Mouse (Mus musculus): ENCODE measurements around the gene Tmem200c. TPM values are rescaled to one million over a fixed set of nuclear protein-coding genes. Genes with fewer than 3 reads are reported as not detected.

The Tmem200c gene
- polyA plus RNA-seq, 1 experiment from 2014 or later, result not detected

DNA sequence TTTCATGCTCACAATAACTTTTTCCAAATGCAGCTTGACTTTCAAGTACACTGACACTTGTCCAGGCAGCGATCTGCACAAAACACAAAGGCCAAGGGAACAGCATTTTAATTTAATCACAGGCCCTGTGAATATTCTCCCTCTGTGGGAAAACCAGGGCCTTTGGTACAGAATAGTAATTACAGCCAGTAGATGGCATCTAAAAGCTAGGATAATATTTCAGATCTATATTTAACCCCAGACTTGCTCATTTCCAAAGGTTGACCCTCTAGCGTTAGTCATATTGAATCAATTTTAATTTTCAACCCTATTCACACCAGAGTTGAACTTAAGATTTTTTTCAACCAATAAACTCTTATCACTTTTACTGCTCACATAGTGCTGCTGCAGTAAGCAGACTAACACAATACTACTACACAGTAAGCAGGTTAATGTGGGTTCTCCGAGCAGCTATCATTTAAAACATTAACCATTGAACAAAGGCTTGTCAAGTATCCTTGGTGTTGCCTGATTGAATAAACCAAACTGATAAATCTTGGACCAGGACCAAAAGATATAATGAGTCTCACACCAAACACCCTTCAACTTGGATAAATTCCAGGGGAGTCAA is 57.2 kb downstream of the Tmem200c start:
- Histone ChIP-seq H3K36me3 (ENCODE audit: insufficient read depth, low read length) (no peaks in the 10 kb centered on the region), H3K9me3 (ENCODE audit: low read length) (no peaks in the 10 kb centered on the region), H3K27me3 (replicated peaks; ENCODE audit: insufficient read depth, low read length) (no peaks in the 10 kb centered on the region), H3K27ac (ENCODE audit: low read length) (no peak overlapping the region), H3K4me3 (ENCODE audit: low read depth, low read length) (no peak overlapping the region), H3K9ac (replicated peaks; ENCODE audit: low read depth) (no peak overlapping the region), H3K4me2 (replicated peaks; ENCODE audit: low read depth, low read length) (no peak overlapping the region), H3K4me1 (ENCODE audit: insufficient read depth, low read depth, low read length) (no peaks in the 10 kb centered on the region)
- TF ChIP-seq EP300 (IDR thresholded peaks at IDR 0.05) (no peak), CTCF (IDR thresholded peaks at IDR 0.05) (no peak)
- WGBS, result 41% methylated on average over 3 of the region's 3 CpGs
- no peak for DNase-seq (ENCODE audit: low spot score)
- no peak for ATAC-seq

GRCm38 (mm10) chr17:68890672-68891071 is 64.2 kb downstream of the Tmem200c start:
- Histone ChIP-seq H3K4me1 (ENCODE audit: insufficient read depth, low read depth, low read length) (no peaks in the 10 kb centered on the region), H3K4me3 (ENCODE audit: low read depth, low read length) (no peak overlapping the region), H3K36me3 (ENCODE audit: insufficient read depth, low read length) (no peaks in the 10 kb centered on the region), H3K27ac (ENCODE audit: low read length) (no peak overlapping the region), H3K9me3 (ENCODE audit: low read length) (no peaks in the 10 kb centered on the region), H3K27me3 (replicated peaks; ENCODE audit: insufficient read depth, low read length) (no peaks in the 10 kb centered on the region), H3K9ac (replicated peaks; ENCODE audit: low read depth) (no peak overlapping the region), H3K4me2 (replicated peaks; ENCODE audit: low read depth, low read length) (no peak overlapping the region)
- DNase-seq (ENCODE audit: low spot score), result no peak
- TF ChIP-seq CTCF (IDR thresholded peaks at IDR 0.05), result no peak
- no peak for TF ChIP-seq EP300 (IDR thresholded peaks at IDR 0.05)
- no peak for ATAC-seq
- WGBS, result 85% methylated on average over 3 of the region's 3 CpGs

Other genes starting within 250 kb of the Tmem200c start
- gene Epb41l3, start 249.1 kb downstream of the Tmem200c start, polyA plus RNA-seq (2015; fragmentation: Nextera tagmentation; extraction: Ambion mirVana), result 10.0 and 14.1 TPM in 2 replicates

All from lung, postnatal 0 days (tissue).